23 mouse cellular contexts compared by ENCODE assay signal in the genomic region with DNA sequence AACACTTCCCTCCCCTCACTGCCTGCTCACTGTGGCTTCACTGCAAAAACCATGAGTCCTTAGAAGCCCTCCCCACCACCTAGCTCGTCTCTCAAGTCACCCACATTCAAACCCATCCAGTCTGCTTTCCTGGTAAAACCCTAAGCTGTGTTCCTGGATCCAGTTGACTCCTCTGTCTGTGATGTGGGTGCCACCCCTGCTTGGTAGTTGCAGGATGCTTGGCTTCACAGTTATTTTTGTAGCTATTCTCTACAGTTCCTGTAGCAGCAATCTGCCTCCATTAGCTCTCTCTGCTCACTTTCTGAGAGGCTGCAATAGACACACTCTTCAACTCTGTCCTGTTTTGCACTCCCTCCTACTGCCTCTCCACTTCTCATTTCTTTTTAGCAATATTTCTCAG.
"Had no signal": no experiment of that assay in that cellular context is flagged by ENCODE, and none has a peak within 500 bp of the region (broad histone marks: within the 10 kb centered on the region; RNA-seq: fewer than 3 reads in every experiment).

No protein-coding gene starts in this region.

- ATAC-seq: liver, postnatal 0 days; lung, postnatal 0 days; midbrain, embryonic 13.5 days; midbrain, embryonic 16.5 days had no signal

- H3K4me1 ChIP-seq: limb, embryonic 12.5 days; limb, embryonic 15.5 days; megakaryocyte, embryonic 14.5 days; midbrain, embryonic 10.5 days; midbrain, embryonic 13.5 days; neural tube, embryonic 13.5 days; stomach, embryonic 15.5 days had no signal

- H3K4me3 ChIP-seq: limb, embryonic 12.5 days; limb, embryonic 15.5 days; megakaryocyte, embryonic 14.5 days; midbrain, embryonic 10.5 days; midbrain, embryonic 13.5 days; myocyte; neural tube, embryonic 13.5 days; stomach, embryonic 15.5 days had no signal

- DNase-seq: kidney, adult 11 months; kidney, adult 9 months; kidney, postnatal 25 days; left cerebral cortex, postnatal 4 days; liver, postnatal 0 days; lung, embryonic 14.5 days; right cerebral cortex, postnatal 14 days; spleen, adult 18-20 months; thymus, adult 18-20 months; thymus, postnatal 36 days had no signal

- H3K27me3 ChIP-seq: limb, embryonic 12.5 days; limb, embryonic 15.5 days; megakaryocyte, embryonic 14.5 days; midbrain, embryonic 13.5 days; neural tube, embryonic 13.5 days; stomach, embryonic 15.5 days had no signal

- H3K9ac ChIP-seq: limb, embryonic 12.5 days; limb, embryonic 15.5 days; liver, embryonic 14.5 days; liver, postnatal 0 days; lung, embryonic 14.5 days; midbrain, embryonic 13.5 days; neural tube, embryonic 13.5 days; stomach, embryonic 15.5 days had no signal

- H3K9me3 ChIP-seq: limb, embryonic 12.5 days; limb, embryonic 15.5 days; megakaryocyte, embryonic 14.5 days; midbrain, embryonic 10.5 days; midbrain, embryonic 13.5 days; neural tube, embryonic 13.5 days; stomach, embryonic 15.5 days had no signal

- H3K36me3 ChIP-seq: limb, embryonic 12.5 days; limb, embryonic 15.5 days; midbrain, embryonic 10.5 days; midbrain, embryonic 13.5 days; neural tube, embryonic 13.5 days; stomach, embryonic 15.5 days had no signal

- H3K27ac ChIP-seq: kidney, postnatal 0 days; limb, embryonic 12.5 days; limb, embryonic 15.5 days; liver, embryonic 14.5 days; midbrain, embryonic 10.5 days; midbrain, embryonic 13.5 days; neural tube, embryonic 13.5 days; stomach, embryonic 15.5 days had no signal

- H3K4me2 ChIP-seq: limb, embryonic 12.5 days; limb, embryonic 15.5 days; liver, embryonic 11.5 days; lung, embryonic 14.5 days; midbrain, embryonic 13.5 days; neural tube, embryonic 13.5 days; stomach, embryonic 15.5 days had no signal
